Mouse (Mus musculus): ENCODE results near the gene Tspoap1.

DNA sequence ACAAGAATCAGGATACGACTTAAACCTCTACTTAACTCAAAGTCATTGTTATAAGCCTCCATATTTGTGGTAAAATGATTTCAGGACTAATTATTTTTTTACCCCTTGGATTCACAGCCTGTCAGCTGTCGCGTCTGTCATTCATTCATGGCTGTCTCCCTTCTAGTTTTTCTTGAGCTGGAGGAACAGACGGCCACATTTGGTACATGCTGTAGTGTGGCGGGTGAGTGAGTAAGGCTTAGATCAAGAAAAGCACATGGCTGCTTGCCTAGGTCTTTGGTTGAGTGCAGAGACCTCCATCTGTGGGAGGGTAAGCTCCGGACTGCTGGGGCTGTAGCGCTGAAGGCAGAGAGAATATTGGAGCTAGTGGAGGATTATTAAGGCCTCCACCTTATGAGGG, 12.6 kb upstream of the Tspoap1 start:
- no peak for TF ChIP-seq CTCF (IDR thresholded peaks at IDR 0.05; ENCODE audit: low read depth)
- TF ChIP-seq EP300 (IDR thresholded peaks at IDR 0.05; ENCODE audit: low read depth): no peak

Data from liver, postnatal 0 days (tissue).